Mouse (Mus musculus): ENCODE measurements around the gene Nedd9. TPM values are rescaled to one million over a fixed set of nuclear protein-coding genes. Genes with fewer than 3 reads are reported as not detected.

Nedd9 gene
- polyA plus RNA-seq, 1 experiment from 2014 or later = 25.0 TPM

DNA sequence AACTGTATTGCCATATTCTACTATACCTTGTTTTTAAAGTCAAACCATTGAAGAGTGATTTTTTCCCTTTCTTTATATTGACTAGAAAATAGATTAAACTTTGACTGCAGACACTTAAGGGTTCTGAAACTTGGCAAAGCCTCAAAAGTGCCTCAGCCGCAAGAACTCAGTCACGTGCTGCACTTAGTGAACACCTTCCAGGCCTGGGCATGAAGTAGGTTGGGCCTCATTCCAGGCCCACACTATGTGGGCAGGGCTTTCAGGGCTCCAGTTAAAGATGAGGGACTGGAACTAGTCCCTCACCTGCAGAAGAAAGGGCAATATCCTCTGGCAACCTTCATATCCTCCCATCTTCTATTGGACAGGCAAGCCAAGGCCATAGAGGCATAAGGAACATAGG, 131.6 kb downstream of the Nedd9 start:
- H3K4me1 ChIP-seq (ENCODE audit: control insufficient read depth, insufficient read depth, low read length) = peaks cover 36% of the 10 kb centered on the region
- no peak overlapping the region for H3K9ac ChIP-seq (ENCODE audit: low read length)

GRCm38 (mm10) chr13:41354591-41354990, 132.6 kb downstream of the Nedd9 start:
- no peaks in the 10 kb centered on the region for H3K36me3 ChIP-seq (ENCODE audit: control insufficient read depth, insufficient read depth, low read length)
- no peak overlapping the region for H3K4me3 ChIP-seq (replicated peaks; ENCODE audit: low read length)
- ATAC-seq (ENCODE audit: insufficient read depth, low FRiP score) = no peak
- H3K4me2 ChIP-seq (ENCODE audit: low read depth, low read length) = peak overlapping the region; percentile 27; the same call in 1 of the 2 replicates
- H3K27ac ChIP-seq (ENCODE audit: low read length) = peak overlapping the region; percentile 43
- no peaks in the 10 kb centered on the region for H3K27me3 ChIP-seq (ENCODE audit: control insufficient read depth, insufficient read depth, low read length)
- H3K9ac ChIP-seq (ENCODE audit: low read length) = peak overlapping the region; percentile 38; the same call in 1 of the 2 replicates
- 61% methylated on average over 6 of the region's 6 CpGs for WGBS
- H3K9me3 ChIP-seq (replicated peaks; ENCODE audit: control insufficient read depth, low read length) = no peaks in the 10 kb centered on the region
- peaks cover 31% of the 10 kb centered on the region for H3K4me1 ChIP-seq (ENCODE audit: control insufficient read depth, insufficient read depth, low read length)

More for the DNA sequence above, 131.6 kb downstream of the Nedd9 start:
- no peak overlapping the region for H3K4me3 ChIP-seq (replicated peaks; ENCODE audit: low read length)
- 26% methylated on average over 2 of the region's 2 CpGs for WGBS
- H3K27me3 ChIP-seq (ENCODE audit: control insufficient read depth, insufficient read depth, low read length) = no peaks in the 10 kb centered on the region
- H3K9me3 ChIP-seq (replicated peaks; ENCODE audit: control insufficient read depth, low read length) = no peaks in the 10 kb centered on the region
- peak overlapping the region; percentile 28; the same call in 1 of the 2 replicates for H3K27ac ChIP-seq (ENCODE audit: low read length)
- ATAC-seq (ENCODE audit: insufficient read depth, low FRiP score) = peak; percentile 48; the same call in 1 of the 2 replicates
- H3K36me3 ChIP-seq (ENCODE audit: control insufficient read depth, insufficient read depth, low read length) = no peaks in the 10 kb centered on the region
- H3K4me2 ChIP-seq (ENCODE audit: low read depth, low read length) = peak overlapping the region; percentile 38

- no peaks in the 10 kb centered on the region for H3K9me3 ChIP-seq (replicated peaks; ENCODE audit: control insufficient read depth, low read length)
- no peak overlapping the region for H3K9ac ChIP-seq (ENCODE audit: low read length)
- H3K36me3 ChIP-seq (ENCODE audit: control insufficient read depth, insufficient read depth, low read length) = no peaks in the 10 kb centered on the region
- H3K4me2 ChIP-seq (ENCODE audit: low read depth, low read length) = no peak overlapping the region
- no peak for ATAC-seq (ENCODE audit: insufficient read depth, low FRiP score)
- no peaks in the 10 kb centered on the region for H3K27me3 ChIP-seq (ENCODE audit: control insufficient read depth, insufficient read depth, low read length)
- no peak overlapping the region for H3K4me3 ChIP-seq (replicated peaks; ENCODE audit: low read length)
- no peak overlapping the region; the same call in 1 of the 2 replicates for H3K27ac ChIP-seq (ENCODE audit: low read length)
- peaks cover 37% of the 10 kb centered on the region for H3K4me1 ChIP-seq (ENCODE audit: control insufficient read depth, insufficient read depth, low read length)
- WGBS = 50% methylated on average over 3 of the region's 3 CpGs
These were observed 133.5 kb downstream of the Nedd9 start for GRCm38 (mm10) chr13:41353676-41354075.

- peaks cover 36% of the 10 kb centered on the region for H3K4me1 ChIP-seq (ENCODE audit: control insufficient read depth, insufficient read depth, low read length)
- no peak overlapping the region for H3K4me3 ChIP-seq (replicated peaks; ENCODE audit: low read length)
- H3K27me3 ChIP-seq (ENCODE audit: control insufficient read depth, insufficient read depth, low read length) = no peaks in the 10 kb centered on the region
- no peaks in the 10 kb centered on the region for H3K9me3 ChIP-seq (replicated peaks; ENCODE audit: control insufficient read depth, low read length)
- H3K4me2 ChIP-seq (ENCODE audit: low read depth, low read length) = no peak overlapping the region
- no peaks in the 10 kb centered on the region for H3K36me3 ChIP-seq (ENCODE audit: control insufficient read depth, insufficient read depth, low read length)
- ATAC-seq (ENCODE audit: insufficient read depth, low FRiP score) = no peak
- H3K27ac ChIP-seq (ENCODE audit: low read length) = peak overlapping the region; percentile 25
- 20% methylated on average over 5 of the region's 5 CpGs for WGBS
- no peak overlapping the region for H3K9ac ChIP-seq (ENCODE audit: low read length)
These were observed 134.8 kb downstream of the Nedd9 start for GRCm38 (mm10) chr13:41352352-41352751.

DNA sequence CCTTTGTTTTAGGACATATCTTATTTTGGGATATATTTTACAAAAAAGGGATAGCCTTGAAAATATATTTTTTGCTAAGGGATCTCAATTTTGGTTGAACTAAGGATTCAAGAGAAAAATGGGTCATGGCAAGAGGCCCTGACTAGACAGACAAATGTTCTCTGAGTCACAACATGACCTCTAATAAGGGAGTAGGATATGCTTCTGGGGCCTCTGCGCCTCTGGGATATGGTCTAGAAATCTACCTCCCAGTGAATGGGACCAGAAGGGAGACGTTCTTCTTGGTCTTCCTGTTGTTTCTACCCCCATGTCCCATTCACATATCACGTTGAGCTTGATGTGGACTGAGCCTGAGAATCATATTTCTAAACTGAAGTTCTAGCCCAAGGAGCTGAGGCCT, 136.6 kb downstream of the Nedd9 start:
- no peak for ATAC-seq (ENCODE audit: insufficient read depth, low FRiP score)
- 79% methylated on average over 3 of the region's 3 CpGs for WGBS
- Histone ChIP-seq H3K36me3 (ENCODE audit: control insufficient read depth, insufficient read depth, low read length) (no peaks in the 10 kb centered on the region), H3K27ac (ENCODE audit: low read length) (no peak overlapping the region), H3K4me2 (ENCODE audit: low read depth, low read length) (no peak overlapping the region), H3K4me3 (replicated peaks; ENCODE audit: low read length) (no peak overlapping the region), H3K4me1 (ENCODE audit: control insufficient read depth, insufficient read depth, low read length) (peaks cover 31% of the 10 kb centered on the region), H3K9ac (ENCODE audit: low read length) (no peak overlapping the region), H3K27me3 (ENCODE audit: control insufficient read depth, insufficient read depth, low read length) (no peaks in the 10 kb centered on the region), H3K9me3 (replicated peaks; ENCODE audit: control insufficient read depth, low read length) (no peaks in the 10 kb centered on the region)

GRCm38 (mm10) chr13:41349770-41350169, 137.4 kb downstream of the Nedd9 start:
- Histone ChIP-seq H3K36me3 (ENCODE audit: control insufficient read depth, insufficient read depth, low read length) (no peaks in the 10 kb centered on the region), H3K9ac (ENCODE audit: low read length) (no peak overlapping the region), H3K4me2 (ENCODE audit: low read depth, low read length) (no peak overlapping the region), H3K4me3 (replicated peaks; ENCODE audit: low read length) (no peak overlapping the region), H3K9me3 (replicated peaks; ENCODE audit: control insufficient read depth, low read length) (no peaks in the 10 kb centered on the region), H3K27me3 (ENCODE audit: control insufficient read depth, insufficient read depth, low read length) (no peaks in the 10 kb centered on the region), H3K27ac (ENCODE audit: low read length) (no peak overlapping the region), H3K4me1 (ENCODE audit: control insufficient read depth, insufficient read depth, low read length) (peaks cover 34% of the 10 kb centered on the region)
- ATAC-seq (ENCODE audit: insufficient read depth, low FRiP score) = no peak
- WGBS = 55% methylated on average over 4 of the region's 4 CpGs

DNA sequence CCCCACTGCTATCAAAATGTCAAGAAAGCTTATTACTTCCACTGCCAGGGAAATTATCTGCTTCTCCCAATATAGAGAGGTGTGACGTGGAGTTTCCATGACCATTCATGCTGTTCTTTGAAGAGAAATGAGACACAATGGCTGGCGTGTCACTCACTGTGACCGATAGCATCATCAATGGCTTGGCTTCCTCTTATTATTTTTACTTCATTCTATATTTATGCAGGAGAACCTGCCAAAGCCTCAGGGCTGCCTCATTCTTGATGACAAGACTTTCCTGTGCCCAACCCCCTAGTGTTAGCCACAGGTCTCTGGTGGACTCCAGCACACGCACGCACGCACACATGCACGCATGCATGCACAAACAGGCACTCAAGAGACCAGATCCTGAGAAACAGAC, 141.4 kb downstream of the Nedd9 start:
- WGBS = 72% methylated on average over 7 of the region's 7 CpGs
- Histone ChIP-seq H3K36me3 (ENCODE audit: control insufficient read depth, insufficient read depth, low read length) (no peaks in the 10 kb centered on the region), H3K4me3 (replicated peaks; ENCODE audit: low read length) (no peak overlapping the region), H3K27ac (ENCODE audit: low read length) (peak overlapping the region; percentile 76), H3K9ac (ENCODE audit: low read length) (no peak overlapping the region), H3K4me2 (ENCODE audit: low read depth, low read length) (peak overlapping the region; percentile 19; the same call in 1 of the 2 replicates), H3K27me3 (ENCODE audit: control insufficient read depth, insufficient read depth, low read length) (no peaks in the 10 kb centered on the region), H3K9me3 (replicated peaks; ENCODE audit: control insufficient read depth, low read length) (no peaks in the 10 kb centered on the region), H3K4me1 (ENCODE audit: control insufficient read depth, insufficient read depth, low read length) (peaks cover 36% of the 10 kb centered on the region)
- ATAC-seq (ENCODE audit: insufficient read depth, low FRiP score) = peak; percentile 56; the same call in 1 of the 2 replicates

DNA sequence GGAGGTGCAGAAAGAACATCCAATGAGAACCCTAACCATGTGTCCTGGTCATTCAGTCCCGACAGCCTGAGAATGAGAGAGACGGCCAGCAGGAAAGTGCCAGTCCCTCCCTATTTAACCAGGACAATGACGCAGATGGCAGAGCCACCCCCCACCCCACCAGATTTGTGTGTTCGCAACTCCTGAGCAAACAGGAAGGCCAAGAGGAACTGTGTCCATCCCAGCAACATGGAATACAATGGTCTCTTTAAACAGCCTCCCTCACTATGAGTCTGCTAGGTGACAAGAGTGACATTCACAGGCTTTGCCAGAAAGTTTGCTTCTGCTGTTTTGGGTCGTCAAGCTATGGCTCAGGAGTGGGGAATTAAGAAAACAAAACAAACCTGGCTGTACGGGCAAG, 141.9 kb downstream of the Nedd9 start:
- Histone ChIP-seq H3K27me3 (ENCODE audit: control insufficient read depth, insufficient read depth, low read length) (no peaks in the 10 kb centered on the region), H3K4me3 (replicated peaks; ENCODE audit: low read length) (no peak overlapping the region), H3K4me2 (ENCODE audit: low read depth, low read length) (peak overlapping the region; percentile 19; the same call in 1 of the 2 replicates), H3K27ac (ENCODE audit: low read length) (peak overlapping the region; percentile 76), H3K9me3 (replicated peaks; ENCODE audit: control insufficient read depth, low read length) (no peaks in the 10 kb centered on the region), H3K4me1 (ENCODE audit: control insufficient read depth, insufficient read depth, low read length) (peaks cover 36% of the 10 kb centered on the region), H3K36me3 (ENCODE audit: control insufficient read depth, insufficient read depth, low read length) (no peaks in the 10 kb centered on the region), H3K9ac (ENCODE audit: low read length) (no peak overlapping the region)
- no peak for ATAC-seq (ENCODE audit: insufficient read depth, low FRiP score)
- 49% methylated on average over 6 of the region's 6 CpGs for WGBS

DNA sequence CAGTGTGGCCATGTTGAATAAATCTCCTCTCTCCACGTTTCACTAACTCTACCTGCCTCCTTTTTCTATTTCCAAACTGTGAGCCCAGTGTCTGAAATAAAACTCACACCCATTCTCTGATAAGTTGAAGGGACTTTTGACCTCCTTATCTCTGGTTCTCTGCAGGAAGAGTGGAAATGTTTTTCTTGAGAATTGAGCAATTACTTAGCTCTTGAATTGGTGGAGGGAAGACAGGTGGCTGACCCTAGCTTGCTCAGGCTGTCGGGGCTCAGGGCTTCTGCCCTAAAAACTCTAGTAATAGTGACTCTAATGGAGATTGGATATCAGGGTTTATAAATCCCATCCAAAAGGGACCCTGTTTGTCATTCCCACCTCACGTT, 143.3 kb downstream of the Nedd9 start:
- peak; percentile 7; the same call in 1 of the 2 replicates for ATAC-seq (ENCODE audit: insufficient read depth, low FRiP score)
- 0 out of 2 replicates have a peak, but pooled peaks cover 3% of the 10 kb centered on the region for H3K36me3 ChIP-seq (ENCODE audit: control insufficient read depth, insufficient read depth, low read length)
- peak overlapping the region; percentile 76 for H3K27ac ChIP-seq (ENCODE audit: low read length)
- no peak overlapping the region for H3K4me3 ChIP-seq (replicated peaks; ENCODE audit: low read length)
- H3K4me1 ChIP-seq (ENCODE audit: control insufficient read depth, insufficient read depth, low read length) = peaks cover 41% of the 10 kb centered on the region
- peak overlapping the region; percentile 4; the same call in 1 of the 2 replicates for H3K4me2 ChIP-seq (ENCODE audit: low read depth, low read length)
- 41% methylated on average over 3 of the region's 3 CpGs for WGBS
- no peaks in the 10 kb centered on the region for H3K27me3 ChIP-seq (ENCODE audit: control insufficient read depth, insufficient read depth, low read length)
- H3K9me3 ChIP-seq (replicated peaks; ENCODE audit: control insufficient read depth, low read length) = no peaks in the 10 kb centered on the region
- no peak overlapping the region for H3K9ac ChIP-seq (ENCODE audit: low read length)
